Mouse (Mus musculus) thymus, adult 2 months (tissue): ENCODE results near the gene Irgm2.

Experiments
- CTCF ChIP-seq: fragments of 200-500 bp; IDR thresholded peaks from 2 replicates; pipeline ENCODE4 v1.5.1; 2012; ENCODE audit warnings: mild to moderate bottlenecking, control low read depth, low read length, moderate library complexity, borderline replicate concordance; ENCODE audit not compliant: control insufficient read depth, poor library complexity, insufficient read depth; ENCODE audit errors: extremely low read depth
- POLR2A ChIP-seq: fragments of 200-500 bp; IDR thresholded peaks from 2 replicates; pipeline ENCODE4 v1.6.1; 2012; ENCODE audit warnings: mild to moderate bottlenecking, low read length, control low read depth, moderate library complexity; ENCODE audit not compliant: control insufficient read depth, poor library complexity, insufficient read depth; ENCODE audit errors: extremely low read depth

GRCm38 (mm10) chr11:58260156-58260555 is 60.7 kb downstream of the Irgm2 start:
- TF ChIP-seq POLR2A (no peak), CTCF (no peak)
